Mouse (Mus musculus) liver, embryonic 15.5 days (tissue): Measurements from ENCODE around the gene Zfp941. TPM values are rescaled to one million over a fixed set of nuclear protein-coding genes. Genes with fewer than 3 reads are reported as not detected.
"Not testable (repeated sequence)": the region's sequence is repeated elsewhere in the genome, so short reads cannot be mapped to it uniquely, and the experiment has no call there.

Source experiments
- ATAC-seq: fragments of 200-750 bp; cut with Nextera tagmentation; 2 replicates; pipeline ENCODE4 v1.8.0; 2017; ENCODE audit warnings: moderate number of reproducible peaks, mild to moderate bottlenecking, moderate library complexity; ENCODE audit not compliant: insufficient read depth
- H3K27ac ChIP-seq: fragments of 300-500 bp; sonication (generic); replicated peaks from 2 replicates; pipeline ENCODE4 v1.5.1; 2015; ENCODE audit warnings: mild to moderate bottlenecking, inconsistent platforms
- H3K27me3 ChIP-seq: fragments of 300-500 bp; sonication (generic); 2 replicates; pipeline ENCODE4 v1.6.1; 2015; ENCODE audit warnings: mild to moderate bottlenecking, inconsistent platforms
- H3K36me3 ChIP-seq: fragments of 300-500 bp; sonication (generic); replicated peaks from 2 replicates; pipeline ENCODE4 v1.6.1; 2015; ENCODE audit warnings: moderate library complexity, mild to moderate bottlenecking, inconsistent platforms
- H3K4me1 ChIP-seq: fragments of 300-500 bp; sonication (generic); replicated peaks from 2 replicates; pipeline ENCODE4 v1.6.1; 2015; ENCODE audit warnings: inconsistent platforms
- H3K4me2 ChIP-seq: fragments of 300-500 bp; sonication (generic); 2 replicates; pipeline ENCODE4 v1.6.1; 2015; ENCODE audit warnings: moderate library complexity, mild to moderate bottlenecking, inconsistent platforms
- H3K4me3 ChIP-seq: fragments of 300-500 bp; sonication (generic); replicated peaks from 2 replicates; pipeline ENCODE4 v1.5.1; 2015; ENCODE audit warnings: mild to moderate bottlenecking, inconsistent platforms
- H3K9ac ChIP-seq: fragments of 300-500 bp; sonication (generic); 2 replicates; pipeline ENCODE4 v1.6.1; 2015; ENCODE audit warnings: moderate library complexity, mild to moderate bottlenecking, inconsistent platforms
- H3K9me3 ChIP-seq: fragments of 300-500 bp; sonication (generic); replicated peaks from 2 replicates; pipeline ENCODE4 v1.6.1; 2016; ENCODE audit warnings: inconsistent platforms
- WGBS: fragments of 180-500 bp; shearing (Covaris S2); methylation state at CpG from one replicate; pipeline ENCODE4 v1.1.7; 2015; ENCODE audit warnings: mixed read lengths; ENCODE audit not compliant: insufficient replicate concordance; 5-methylcytosine and 5-hydroxymethylcytosine counted together
- polyA plus RNA-seq: library from polyadenylated mRNA; unstranded; fragments of >200 nt; fragmentation: Nextera tagmentation; extraction: Ambion mirVana; gene quantifications from 2 replicates; pipeline ENCODE4 v1.2.1, GENCODE M21; 2015

Gene Zfp941
- polyA plus RNA-seq, 1 experiment from 2014 or later, result 0.20 TPM

GRCm38 (mm10) chr7:140765888-140766739 is 55.9 kb downstream of the Zfp941 start:
- Histone ChIP-seq H3K9me3 (no peaks in the 10 kb centered on the region), H3K27ac (no peak overlapping the region), H3K4me2 (no peak overlapping the region), H3K27me3 (no peaks in the 10 kb centered on the region), H3K36me3 (no peaks in the 10 kb centered on the region), H3K4me1 (no peaks in the 10 kb centered on the region), H3K4me3 (no peak overlapping the region), H3K9ac (no peak overlapping the region)
- WGBS, result 39% methylated on average over 12 of the region's 12 CpGs
- no peak for ATAC-seq

GRCm38 (mm10) chr7:140765391-140765790 is 56.6 kb downstream of the Zfp941 start:
- not testable (repeated sequence) for H3K27ac ChIP-seq, H3K9ac ChIP-seq, H3K4me2 ChIP-seq, H3K4me3 ChIP-seq, H3K9me3 ChIP-seq, H3K4me1 ChIP-seq, H3K36me3 ChIP-seq, H3K27me3 ChIP-seq, ATAC-seq
- WGBS, result 36% methylated on average over 1 of the region's 1 CpGs

- H3K36me3 ChIP-seq, result no peaks in the 10 kb centered on the region
- H3K4me3 ChIP-seq, result no peak within 1 kb of the TSS
- WGBS, result 75% methylated on average over 7 of the region's 7 CpGs
- no peaks in the 10 kb centered on the region for H3K4me1 ChIP-seq
- H3K4me2 ChIP-seq, result no peak within 1 kb of the TSS
- no peak within 1 kb of the TSS for H3K9ac ChIP-seq
- no peak for ATAC-seq
- no peaks in the 10 kb centered on the region for H3K27me3 ChIP-seq
- no peaks in the 10 kb centered on the region for H3K9me3 ChIP-seq
- no peak within 1 kb of the TSS for H3K27ac ChIP-seq
These were observed 58.4 kb downstream of the Zfp941 start, which contains the start of gene Cyp2e1 for GRCm38 (mm10) chr7:140763447-140764020. Gene Cyp2e1, plus strand, starts transcription at chr7:140763739.

GRCm38 (mm10) chr7:140760647-140761046 is 61.3 kb downstream of the Zfp941 start:
- no peak overlapping the region for H3K9ac ChIP-seq
- H3K27me3 ChIP-seq, result no peaks in the 10 kb centered on the region
- no peak for ATAC-seq
- no peak overlapping the region for H3K4me2 ChIP-seq
- no peaks in the 10 kb centered on the region for H3K9me3 ChIP-seq
- H3K36me3 ChIP-seq, result no peaks in the 10 kb centered on the region
- no peak overlapping the region for H3K27ac ChIP-seq
- H3K4me1 ChIP-seq, result no peaks in the 10 kb centered on the region
- H3K4me3 ChIP-seq, result no peak overlapping the region

Other genes with a start within 250 kb of the Zfp941 start
- gene Olfr46, start 220.9 kb downstream of the Zfp941 start, polyA plus RNA-seq, result not detected in 2 replicates
- gene Olfr61, start 193.2 kb downstream of the Zfp941 start, polyA plus RNA-seq, result not detected in 2 replicates
- not detected in 2 replicates for gene Olfr53, start 175.7 kb downstream of the Zfp941 start, polyA plus RNA-seq
- not detected in 2 replicates for gene Olfr539, start 162.2 kb downstream of the Zfp941 start, polyA plus RNA-seq
- gene Olfr45, start 140.2 kb downstream of the Zfp941 start, polyA plus RNA-seq, result not detected in 2 replicates
- gene Olfr541, start 124.9 kb downstream of the Zfp941 start, polyA plus RNA-seq, result not detected in 2 replicates
- gene Cyp2e1, start 58.4 kb downstream of the Zfp941 start, polyA plus RNA-seq, result 0.46 and 0.75 TPM in 2 replicates
- gene Syce1, start 34.3 kb downstream of the Zfp941 start, polyA plus RNA-seq, result 0.06 and 0.13 TPM in 2 replicates
- 24.7 and 26.8 TPM in 2 replicates for gene Urah, start 12.8 kb upstream of the Zfp941 start, polyA plus RNA-seq
- not detected in 2 replicates for gene Scgb1c1, start 23.4 kb upstream of the Zfp941 start, polyA plus RNA-seq
- gene Odf3, start 25.6 kb upstream of the Zfp941 start, polyA plus RNA-seq, result not detected in 2 replicates
- gene Gm45785, start 34.2 kb upstream of the Zfp941 start, polyA plus RNA-seq, result not detected in 2 replicates
- 20.9 and 23.3 TPM in 2 replicates for gene Ric8a, start 34.8 kb upstream of the Zfp941 start, polyA plus RNA-seq
- 18.7 and 20.3 TPM in 2 replicates for gene Bet1l, start 35.4 kb upstream of the Zfp941 start, polyA plus RNA-seq
- gene Psmd13, start 59.8 kb upstream of the Zfp941 start, polyA plus RNA-seq, result 133 TPM in 2 replicates
- gene Sirt3, start 60.1 kb upstream of the Zfp941 start, polyA plus RNA-seq, result 20.0 and 21.5 TPM in 2 replicates
- 2.5 and 3.6 TPM in 2 replicates for gene Cox8b, start 78.3 kb upstream of the Zfp941 start, polyA plus RNA-seq
- gene Nlrp6, start 98.7 kb upstream of the Zfp941 start, polyA plus RNA-seq, result 4.8 and 7.0 TPM in 2 replicates
- 6.0 and 6.6 TPM in 2 replicates for gene Pgghg, start 119.2 kb upstream of the Zfp941 start, polyA plus RNA-seq
- gene Ifitm5, start 128.1 kb upstream of the Zfp941 start, polyA plus RNA-seq, result 0.39 and 0.68 TPM in 2 replicates
- not detected in 2 replicates for gene Gm45717, start 133.8 kb upstream of the Zfp941 start, polyA plus RNA-seq
- gene Ifitm2, start 133.8 kb upstream of the Zfp941 start, polyA plus RNA-seq, result 384 and 401 TPM in 2 replicates
- gene Ifitm1, start 145.0 kb upstream of the Zfp941 start, polyA plus RNA-seq, result 21.3 TPM in 2 replicates
- 84.9 and 98.1 TPM in 2 replicates for gene Ifitm3, start 188.6 kb upstream of the Zfp941 start, polyA plus RNA-seq
- 23.2 and 25.7 TPM in 2 replicates for gene Ifitm6, start 195.7 kb upstream of the Zfp941 start, polyA plus RNA-seq
- gene Gm17387, start 207.0 kb upstream of the Zfp941 start, polyA plus RNA-seq, result not detected in 2 replicates
- gene B4galnt4, start 238.9 kb upstream of the Zfp941 start, polyA plus RNA-seq, result 0.45 and 0.46 TPM in 2 replicates